Mouse (Mus musculus) liver, embryonic 15.5 days (tissue): ENCODE results near the gene Slc35f6. TPM values are rescaled to one million over a fixed set of nuclear protein-coding genes. Genes with fewer than 3 reads are reported as not detected.
A peak's percentile ranks its signal among the peaks of the same experiment; 100 is the strongest.

Experiments used
- ATAC-seq: fragments of 200-750 bp; cut with Nextera tagmentation; 2 replicates; pipeline ENCODE4 v1.8.0; 2017; ENCODE audit warnings: moderate number of reproducible peaks, mild to moderate bottlenecking, moderate library complexity; ENCODE audit not compliant: insufficient read depth
- H3K27ac ChIP-seq: fragments of 300-500 bp; sonication (generic); replicated peaks from 2 replicates; pipeline ENCODE4 v1.5.1; 2015; ENCODE audit warnings: mild to moderate bottlenecking, inconsistent platforms
- H3K27me3 ChIP-seq: fragments of 300-500 bp; sonication (generic); 2 replicates; pipeline ENCODE4 v1.6.1; 2015; ENCODE audit warnings: mild to moderate bottlenecking, inconsistent platforms
- H3K36me3 ChIP-seq: fragments of 300-500 bp; sonication (generic); replicated peaks from 2 replicates; pipeline ENCODE4 v1.6.1; 2015; ENCODE audit warnings: moderate library complexity, mild to moderate bottlenecking, inconsistent platforms
- H3K4me1 ChIP-seq: fragments of 300-500 bp; sonication (generic); replicated peaks from 2 replicates; pipeline ENCODE4 v1.6.1; 2015; ENCODE audit warnings: inconsistent platforms
- H3K4me2 ChIP-seq: fragments of 300-500 bp; sonication (generic); 2 replicates; pipeline ENCODE4 v1.6.1; 2015; ENCODE audit warnings: moderate library complexity, mild to moderate bottlenecking, inconsistent platforms
- H3K4me3 ChIP-seq: fragments of 300-500 bp; sonication (generic); replicated peaks from 2 replicates; pipeline ENCODE4 v1.5.1; 2015; ENCODE audit warnings: mild to moderate bottlenecking, inconsistent platforms
- H3K9ac ChIP-seq: fragments of 300-500 bp; sonication (generic); 2 replicates; pipeline ENCODE4 v1.6.1; 2015; ENCODE audit warnings: moderate library complexity, mild to moderate bottlenecking, inconsistent platforms
- H3K9me3 ChIP-seq: fragments of 300-500 bp; sonication (generic); replicated peaks from 2 replicates; pipeline ENCODE4 v1.6.1; 2016; ENCODE audit warnings: inconsistent platforms
- WGBS: fragments of 180-500 bp; shearing (Covaris S2); methylation state at CpG from one replicate; pipeline ENCODE4 v1.1.7; 2015; ENCODE audit warnings: mixed read lengths; ENCODE audit not compliant: insufficient replicate concordance; 5-methylcytosine and 5-hydroxymethylcytosine counted together
- polyA plus RNA-seq: library from polyadenylated mRNA; unstranded; fragments of >200 nt; fragmentation: Nextera tagmentation; extraction: Ambion mirVana; gene quantifications from 2 replicates; pipeline ENCODE4 v1.2.1, GENCODE M21; 2015

Gene Slc35f6
- polyA plus RNA-seq, 1 experiment from 2014 or later, result 10.7 TPM

DNA sequence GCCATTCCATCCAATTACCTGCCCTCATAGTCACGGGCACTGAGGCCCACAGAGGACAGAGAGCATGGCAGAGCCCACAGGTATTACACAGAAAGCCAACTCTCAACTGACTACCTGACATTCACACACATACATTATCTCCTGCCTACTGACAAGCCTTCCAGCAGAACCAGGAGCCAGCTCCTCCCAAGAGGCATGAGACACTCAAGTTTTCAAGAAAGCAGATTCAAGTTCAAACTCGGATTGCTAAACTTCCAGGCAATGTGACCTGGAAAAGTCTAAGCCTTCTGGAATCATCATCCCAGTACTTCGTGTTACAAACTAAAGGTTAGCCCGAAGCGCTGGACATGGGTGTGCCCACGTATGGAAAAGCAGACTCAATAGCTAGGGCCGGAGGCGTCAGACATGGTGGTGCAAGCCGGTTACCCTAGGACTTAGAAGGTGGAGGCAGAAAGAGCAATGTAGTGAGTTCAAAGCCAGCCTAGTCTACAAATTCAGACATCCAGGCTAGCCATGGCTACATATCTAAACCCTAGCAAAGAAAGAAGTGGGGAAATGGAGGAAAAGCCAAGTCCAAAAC lies 26.4 kb upstream of the Slc35f6 start:
- WGBS, result 67% methylated on average over 9 of the region's 9 CpGs
- Histone ChIP-seq H3K27me3 (peaks cover 55% of the 10 kb centered on the region), H3K27ac (no peak overlapping the region), H3K9ac (no peak overlapping the region), H3K4me1 (peaks cover 23% of the 10 kb centered on the region), H3K4me2 (no peak overlapping the region), H3K9me3 (no peaks in the 10 kb centered on the region), H3K36me3 (no peaks in the 10 kb centered on the region), H3K4me3 (no peak overlapping the region)
- no peak for ATAC-seq

DNA sequence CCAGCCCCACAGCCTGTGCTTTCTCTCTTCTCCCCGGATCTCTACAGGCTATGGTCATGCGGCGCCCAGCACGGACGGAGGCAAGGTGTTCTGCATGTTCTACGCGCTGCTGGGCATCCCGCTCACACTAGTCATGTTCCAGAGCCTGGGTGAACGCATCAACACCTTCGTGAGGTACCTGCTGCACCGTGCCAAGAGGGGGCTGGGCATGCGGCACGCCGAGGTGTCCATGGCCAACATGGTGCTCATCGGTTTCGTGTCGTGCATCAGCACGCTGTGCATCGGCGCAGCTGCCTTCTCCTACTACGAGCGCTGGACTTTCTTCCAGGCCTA lies 25.9 kb upstream of the Slc35f6 start:
- peaks cover 23% of the 10 kb centered on the region for H3K4me1 ChIP-seq
- H3K9me3 ChIP-seq, result no peaks in the 10 kb centered on the region
- H3K4me3 ChIP-seq, result no peak overlapping the region
- ATAC-seq, result no peak
- WGBS, result 41% methylated on average over 22 of the region's 22 CpGs
- no peak overlapping the region for H3K4me2 ChIP-seq
- peaks cover 57% of the 10 kb centered on the region for H3K27me3 ChIP-seq
- H3K36me3 ChIP-seq, result no peaks in the 10 kb centered on the region
- no peak overlapping the region for H3K9ac ChIP-seq
- H3K27ac ChIP-seq, result no peak overlapping the region

DNA sequence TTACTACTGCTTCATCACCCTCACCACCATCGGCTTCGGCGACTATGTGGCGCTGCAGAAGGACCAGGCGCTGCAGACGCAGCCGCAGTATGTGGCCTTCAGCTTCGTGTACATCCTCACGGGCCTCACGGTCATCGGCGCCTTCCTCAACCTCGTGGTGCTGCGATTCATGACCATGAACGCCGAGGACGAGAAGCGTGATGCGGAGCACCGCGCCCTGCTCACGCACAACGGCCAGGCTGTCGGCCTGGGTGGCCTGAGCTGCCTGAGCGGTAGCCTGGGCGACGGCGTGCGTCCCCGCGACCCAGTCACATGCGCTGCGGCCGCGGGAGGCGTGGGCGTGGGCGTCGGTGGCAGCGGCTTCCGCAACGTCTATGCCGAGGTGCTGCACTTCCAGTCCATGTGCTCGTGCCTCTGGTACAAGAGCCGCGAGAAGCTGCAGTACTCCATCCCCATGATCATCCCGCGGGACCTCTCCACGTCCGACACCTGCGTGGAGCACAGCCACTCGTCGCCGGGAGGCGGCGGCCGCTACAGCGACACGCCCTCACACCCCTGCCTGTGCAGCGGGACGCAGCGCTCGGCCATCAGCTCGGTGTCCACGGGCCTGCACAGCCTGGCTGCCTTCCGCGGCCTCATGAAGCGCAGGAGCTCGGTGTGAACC lies 25.4 kb upstream of the Slc35f6 start:
- H3K9me3 ChIP-seq, result no peaks in the 10 kb centered on the region
- H3K27ac ChIP-seq, result no peak overlapping the region
- H3K36me3 ChIP-seq, result no peaks in the 10 kb centered on the region
- peak overlapping the region; percentile 50 for H3K4me2 ChIP-seq
- WGBS, result 4% methylated on average over 69 of the region's 69 CpGs
- H3K4me3 ChIP-seq, result peak overlapping the region; percentile 25
- H3K27me3 ChIP-seq, result peaks cover 58% of the 10 kb centered on the region
- H3K4me1 ChIP-seq, result peaks cover 23% of the 10 kb centered on the region
- H3K9ac ChIP-seq, result no peak overlapping the region
- no peak for ATAC-seq

DNA sequence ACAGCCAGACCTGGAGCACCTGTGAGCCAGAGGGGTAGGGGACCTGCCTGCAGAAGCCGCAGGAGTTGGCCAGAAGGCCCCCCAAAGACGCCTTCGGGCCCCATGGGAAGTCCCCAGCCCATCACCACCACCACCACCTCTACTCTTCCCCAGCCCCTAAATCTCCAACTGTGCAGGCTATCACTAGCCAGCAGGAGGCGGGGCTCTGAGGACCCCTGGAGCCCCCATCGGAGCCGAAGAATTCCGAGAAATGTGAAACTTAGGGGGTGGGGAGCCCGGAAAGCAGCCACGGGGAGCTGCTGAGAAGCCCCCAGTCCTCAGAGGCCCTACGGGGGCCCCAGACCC lies 24.9 kb upstream of the Slc35f6 start:
- WGBS, result 2% methylated on average over 10 of the region's 10 CpGs
- Histone ChIP-seq H3K27me3 (peaks cover 58% of the 10 kb centered on the region), H3K9me3 (no peaks in the 10 kb centered on the region), H3K4me2 (peak overlapping the region; percentile 50), H3K4me3 (peak overlapping the region; percentile 25), H3K27ac (no peak overlapping the region), H3K9ac (no peak overlapping the region), H3K36me3 (no peaks in the 10 kb centered on the region), H3K4me1 (peaks cover 19% of the 10 kb centered on the region)
- ATAC-seq, result no peak

DNA sequence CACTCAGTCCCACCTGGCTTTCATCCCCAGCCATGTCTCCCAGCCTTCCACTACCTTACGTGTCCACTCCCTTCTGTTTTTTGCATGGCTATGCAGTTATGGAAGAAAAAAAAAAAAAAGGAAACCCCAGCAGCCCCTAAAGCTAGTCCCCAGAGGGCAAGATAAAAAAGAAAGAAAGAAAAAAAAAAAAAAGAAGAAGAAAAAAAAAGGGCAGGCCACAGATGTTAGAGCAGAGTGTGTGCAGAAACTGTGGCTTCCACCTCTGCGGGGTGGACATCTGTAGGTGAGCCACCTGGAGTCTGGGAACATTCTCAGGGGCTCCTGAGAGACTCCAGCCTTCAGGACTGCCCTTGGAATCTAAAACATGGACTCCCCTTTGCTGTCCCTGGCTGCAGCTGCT lies 24.4 kb upstream of the Slc35f6 start:
- Histone ChIP-seq H3K4me3 (no peak overlapping the region), H3K36me3 (no peaks in the 10 kb centered on the region), H3K27ac (no peak overlapping the region), H3K4me1 (peaks cover 15% of the 10 kb centered on the region), H3K9ac (no peak overlapping the region), H3K9me3 (no peaks in the 10 kb centered on the region), H3K4me2 (no peak overlapping the region), H3K27me3 (peaks cover 58% of the 10 kb centered on the region)
- ATAC-seq, result no peak
- WGBS, result 52% methylated on average over 2 of the region's 2 CpGs

DNA sequence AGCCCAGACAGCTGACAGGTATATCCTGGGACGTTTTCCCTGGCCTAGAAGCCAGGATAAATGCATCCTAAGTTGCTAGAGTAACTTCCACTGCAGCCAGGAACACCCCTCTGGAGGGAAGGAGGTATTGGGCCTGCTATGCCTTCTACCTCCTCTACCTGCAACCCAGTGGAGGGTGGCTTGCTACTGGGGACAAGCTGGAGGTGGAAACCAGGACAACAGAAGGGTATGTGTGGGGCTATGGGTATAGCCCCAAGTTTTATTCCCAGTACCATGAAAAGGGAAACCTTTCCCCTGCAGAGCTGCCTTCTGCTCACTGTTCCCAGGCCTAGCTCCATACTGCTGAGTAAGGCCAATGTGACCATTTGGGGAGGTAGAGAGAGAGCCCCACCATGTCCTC lies 23.4 kb upstream of the Slc35f6 start:
- no peak overlapping the region for H3K4me2 ChIP-seq
- no peak overlapping the region for H3K4me3 ChIP-seq
- H3K9me3 ChIP-seq, result no peaks in the 10 kb centered on the region
- peaks cover 12% of the 10 kb centered on the region for H3K4me1 ChIP-seq
- no peaks in the 10 kb centered on the region for H3K36me3 ChIP-seq
- H3K9ac ChIP-seq, result no peak overlapping the region
- 24% methylated on average over 1 of the region's 1 CpGs for WGBS
- H3K27ac ChIP-seq, result no peak overlapping the region
- no peak for ATAC-seq
- H3K27me3 ChIP-seq, result peaks cover 54% of the 10 kb centered on the region

DNA sequence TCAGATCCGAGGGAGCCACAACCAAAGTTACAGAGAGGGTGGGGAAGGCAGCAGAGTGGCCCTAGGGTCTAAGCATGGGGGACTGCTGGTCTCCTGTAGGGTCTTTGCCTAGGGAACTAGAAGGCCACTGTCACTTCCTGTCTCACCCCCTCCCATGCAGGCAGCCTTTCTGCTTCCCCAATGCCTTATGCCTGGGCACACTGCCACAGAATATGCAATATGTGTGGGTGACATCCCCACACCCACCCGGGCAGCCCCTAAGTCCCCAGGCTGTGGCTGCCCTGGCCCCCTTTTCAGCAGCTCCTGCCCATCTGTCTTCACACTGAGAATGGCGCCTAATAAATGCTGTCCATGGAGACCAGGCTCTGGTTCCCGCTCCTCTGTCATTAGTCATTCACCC lies 22.8 kb upstream of the Slc35f6 start:
- Histone ChIP-seq H3K27ac (no peak overlapping the region), H3K4me1 (peaks cover 12% of the 10 kb centered on the region), H3K36me3 (no peaks in the 10 kb centered on the region), H3K4me2 (no peak overlapping the region), H3K4me3 (no peak overlapping the region), H3K9ac (no peak overlapping the region), H3K27me3 (peaks cover 55% of the 10 kb centered on the region), H3K9me3 (no peaks in the 10 kb centered on the region)
- WGBS, result 42% methylated on average over 4 of the region's 4 CpGs
- ATAC-seq, result no peak

DNA sequence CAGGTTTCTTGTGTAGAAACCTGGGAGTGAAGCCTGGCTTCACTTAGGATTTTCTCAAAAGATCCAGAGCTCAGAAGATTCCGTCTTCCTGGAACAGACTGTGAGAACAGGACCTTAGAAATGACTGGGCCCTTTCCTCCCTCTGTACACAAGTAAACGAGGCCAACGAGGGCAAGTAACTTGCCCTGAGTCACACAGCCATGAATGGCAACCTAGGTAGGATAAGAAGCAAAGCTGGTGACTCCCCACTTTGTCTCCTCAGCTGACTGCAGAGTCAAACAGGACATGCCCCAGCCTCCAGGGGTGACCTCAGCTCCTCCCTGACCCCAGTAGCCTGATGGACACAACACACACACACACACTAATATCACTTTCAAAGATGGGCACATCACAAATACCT lies 22.4 kb upstream of the Slc35f6 start:
- Histone ChIP-seq H3K27me3 (peaks cover 56% of the 10 kb centered on the region), H3K36me3 (no peaks in the 10 kb centered on the region), H3K4me3 (no peak overlapping the region), H3K9ac (no peak overlapping the region), H3K9me3 (no peaks in the 10 kb centered on the region), H3K4me2 (no peak overlapping the region), H3K4me1 (peaks cover 12% of the 10 kb centered on the region), H3K27ac (no peak overlapping the region)
- ATAC-seq, result no peak
- WGBS, result 53% methylated on average over 3 of the region's 3 CpGs

DNA sequence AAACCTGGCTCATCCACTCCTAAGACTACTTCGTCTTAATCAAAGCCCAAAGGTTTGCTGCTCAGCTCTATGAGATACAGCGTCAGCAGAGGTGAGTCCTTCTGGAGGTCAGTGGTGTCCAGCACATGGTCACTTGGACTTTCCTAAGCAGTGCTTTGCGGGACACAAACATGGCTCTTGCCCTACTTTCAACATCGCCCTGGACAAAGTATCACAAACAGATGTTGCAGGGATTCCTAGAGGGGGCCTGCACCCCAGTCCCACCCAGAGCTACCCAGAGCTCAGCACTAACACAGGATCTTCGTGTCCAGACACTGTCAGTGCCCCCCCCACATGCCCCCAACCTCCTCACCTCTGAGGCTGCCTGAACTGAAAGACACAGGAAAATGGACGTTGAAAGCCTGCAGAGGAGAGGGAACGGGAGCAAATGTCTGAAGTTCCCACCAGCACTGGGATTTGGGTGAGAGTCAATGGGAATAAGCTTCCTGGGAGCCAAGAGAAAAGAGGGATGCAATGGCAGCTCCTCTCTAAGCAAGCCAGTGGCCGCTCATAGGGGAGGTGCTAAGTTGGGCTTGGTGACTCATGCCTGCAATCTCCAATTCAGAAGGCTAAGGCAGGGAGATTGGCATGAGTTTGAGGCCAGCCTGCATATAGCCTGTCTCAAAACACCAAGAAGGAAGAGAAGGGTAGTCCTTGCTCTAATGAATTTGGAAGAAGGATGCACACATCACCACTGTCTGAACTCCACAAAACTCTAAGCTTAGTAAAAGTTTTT lies 21.2 kb upstream of the Slc35f6 start:
- Histone ChIP-seq H3K9ac (no peak overlapping the region), H3K36me3 (no peaks in the 10 kb centered on the region), H3K27me3 (peaks cover 45% of the 10 kb centered on the region), H3K27ac (no peak overlapping the region), H3K9me3 (no peaks in the 10 kb centered on the region), H3K4me1 (peaks cover 12% of the 10 kb centered on the region), H3K4me2 (no peak overlapping the region), H3K4me3 (no peak overlapping the region)
- 49% methylated on average over 8 of the region's 8 CpGs for WGBS
- no peak for ATAC-seq

DNA sequence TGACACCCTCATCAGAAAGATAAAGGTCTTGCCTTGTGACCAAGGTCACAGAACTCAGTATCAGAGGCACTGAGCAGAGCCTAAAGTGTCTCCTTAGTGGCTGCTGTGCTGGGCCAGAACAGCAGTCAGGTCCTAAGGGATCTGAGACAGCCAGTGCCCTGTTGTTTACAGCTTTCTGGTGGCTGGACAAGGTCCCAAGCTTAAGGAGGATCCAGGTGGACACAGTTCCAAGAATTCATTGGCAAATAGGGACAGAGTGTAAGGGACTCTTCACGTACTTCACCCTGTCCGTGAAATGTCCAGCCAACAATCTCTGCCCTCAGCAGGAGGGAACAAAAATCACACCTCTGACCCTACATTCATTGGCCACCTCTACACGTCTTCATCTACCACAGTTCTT lies 19.2 kb upstream of the Slc35f6 start:
- no peak for ATAC-seq
- Histone ChIP-seq H3K4me3 (no peak overlapping the region), H3K27ac (no peak overlapping the region), H3K36me3 (no peaks in the 10 kb centered on the region), H3K27me3 (peaks cover 25% of the 10 kb centered on the region), H3K9me3 (no peaks in the 10 kb centered on the region), H3K9ac (no peak overlapping the region), H3K4me1 (no peaks in the 10 kb centered on the region), H3K4me2 (no peak overlapping the region)
- 46% methylated on average over 3 of the region's 3 CpGs for WGBS

DNA sequence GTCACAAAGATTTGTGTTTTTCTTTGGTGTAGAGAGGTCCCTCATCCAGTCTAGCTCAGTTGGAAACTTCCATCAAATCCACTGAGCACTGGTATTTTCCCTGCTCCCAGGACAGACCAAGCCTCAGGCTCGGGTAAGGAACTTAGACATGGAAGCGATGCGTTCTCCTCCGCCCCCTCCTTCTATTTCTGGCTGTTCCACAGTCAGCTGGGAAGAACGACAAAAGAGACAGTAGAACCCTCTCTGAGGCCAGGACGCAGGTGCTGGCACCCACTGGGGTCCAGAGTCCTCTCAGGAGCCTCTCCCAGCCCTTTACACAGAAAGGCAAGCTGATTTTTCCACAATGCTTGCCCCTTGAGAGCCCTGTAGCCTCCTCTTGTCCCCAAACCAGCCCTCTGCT lies 17.3 kb upstream of the Slc35f6 start:
- Histone ChIP-seq H3K4me1 (no peaks in the 10 kb centered on the region), H3K36me3 (no peaks in the 10 kb centered on the region), H3K4me3 (no peak overlapping the region), H3K27ac (no peak overlapping the region), H3K9ac (no peak overlapping the region), H3K27me3 (0 out of 2 replicates have a peak, but pooled peaks cover 12% of the 10 kb centered on the region), H3K4me2 (no peak overlapping the region), H3K9me3 (no peaks in the 10 kb centered on the region)
- no peak for ATAC-seq
- WGBS, result 54% methylated on average over 6 of the region's 6 CpGs
